Mouse (Mus musculus) bone marrow, adult 2 months (tissue): Measurements from ENCODE around the gene Cdx4.

ENCODE experiments used
- CTCF ChIP-seq: fragments of 200-500 bp; IDR thresholded peaks from 2 replicates; pipeline ENCODE4 v1.5.1; 2011; ENCODE audit warnings: low read length, control low read depth; ENCODE audit not compliant: control insufficient read depth, insufficient read depth
- POLR2A ChIP-seq: fragments of 200-500 bp; IDR thresholded peaks from 2 replicates; pipeline ENCODE4 v1.6.1; 2011; ENCODE audit warnings: low read depth, mild to moderate bottlenecking, control low read depth, low read length, borderline replicate concordance; ENCODE audit not compliant: control insufficient read depth

GRCm38 (mm10) chrX:103371627-103372026 lies 50.4 kb downstream of the Cdx4 start:
- TF ChIP-seq CTCF (no peak), POLR2A (no peak)
